Mouse (Mus musculus): ENCODE measurements around the gene Sycp2l. TPM values are rescaled to one million over a fixed set of nuclear protein-coding genes. Genes with fewer than 3 reads are reported as not detected.
A peak's percentile ranks its signal among the peaks of the same experiment; 100 is the strongest.

Sycp2l gene
- polyA plus RNA-seq, 1 experiment from 2014 or later: not detected

- Histone ChIP-seq H3K27me3 (ENCODE audit: control insufficient read depth, insufficient read depth, low read length) (no peaks in the 10 kb centered on the region), H3K9me3 (ENCODE audit: control insufficient read depth, low read length) (no peaks in the 10 kb centered on the region), H3K4me1 (ENCODE audit: control insufficient read depth, insufficient read depth, low read length) (no peaks in the 10 kb centered on the region), H3K36me3 (ENCODE audit: control insufficient read depth, insufficient read depth, low read length) (no peaks in the 10 kb centered on the region), H3K27ac (ENCODE audit: low read depth, low read length) (no peak overlapping the region), H3K4me3 (ENCODE audit: low read length) (no peak overlapping the region), H3K9ac (ENCODE audit: low read depth, low read length) (no peak overlapping the region), H3K4me2 (replicated peaks; ENCODE audit: low read depth, low read length) (no peak overlapping the region)
- ATAC-seq (ENCODE audit: low FRiP score, low TSS enrichment): no peak
- whole genome bisulfite sequencing: 82% methylated on average over 4 of the region's 4 CpGs
These were observed 97.2 kb downstream of the Sycp2l start for GRCm38 (mm10) chr13:41211276-41211675.

- no peaks in the 10 kb centered on the region for H3K36me3 ChIP-seq (ENCODE audit: control insufficient read depth, insufficient read depth, low read length)
- H3K4me3 ChIP-seq (ENCODE audit: low read length): no peak overlapping the region
- no peaks in the 10 kb centered on the region for H3K27me3 ChIP-seq (ENCODE audit: control insufficient read depth, insufficient read depth, low read length)
- no peaks in the 10 kb centered on the region for H3K9me3 ChIP-seq (ENCODE audit: control insufficient read depth, low read length)
- 61% methylated on average over 6 of the region's 6 CpGs for WGBS
- no peak overlapping the region for H3K9ac ChIP-seq (ENCODE audit: low read depth, low read length)
- no peaks in the 10 kb centered on the region for H3K4me1 ChIP-seq (ENCODE audit: control insufficient read depth, insufficient read depth, low read length)
- no peak overlapping the region for H3K27ac ChIP-seq (ENCODE audit: low read depth, low read length)
- ATAC-seq (ENCODE audit: low FRiP score, low TSS enrichment): no peak
- no peak overlapping the region for H3K4me2 ChIP-seq (replicated peaks; ENCODE audit: low read depth, low read length)
These were observed 98.6 kb downstream of the Sycp2l start for GRCm38 (mm10) chr13:41212558-41213322.

- H3K4me3 ChIP-seq (ENCODE audit: low read length): no peak overlapping the region
- no peaks in the 10 kb centered on the region for H3K36me3 ChIP-seq (ENCODE audit: control insufficient read depth, insufficient read depth, low read length)
- no peak overlapping the region for H3K9ac ChIP-seq (ENCODE audit: low read depth, low read length)
- H3K9me3 ChIP-seq (ENCODE audit: control insufficient read depth, low read length): peaks cover 2% of the 10 kb centered on the region; the same call in 1 of the 2 replicates
- 75% methylated on average over 6 of the region's 6 CpGs for WGBS
- H3K4me2 ChIP-seq (replicated peaks; ENCODE audit: low read depth, low read length): no peak overlapping the region
- H3K4me1 ChIP-seq (ENCODE audit: control insufficient read depth, insufficient read depth, low read length): 0 out of 2 replicates have a peak, but pooled peaks cover 3% of the 10 kb centered on the region
- no peaks in the 10 kb centered on the region for H3K27me3 ChIP-seq (ENCODE audit: control insufficient read depth, insufficient read depth, low read length)
- no peak for ATAC-seq (ENCODE audit: low FRiP score, low TSS enrichment)
- no peak overlapping the region for H3K27ac ChIP-seq (ENCODE audit: low read depth, low read length)
These were observed 101.6 kb downstream of the Sycp2l start for GRCm38 (mm10) chr13:41215669-41216068.

- Histone ChIP-seq H3K9ac (ENCODE audit: low read depth, low read length) (no peak overlapping the region), H3K4me2 (replicated peaks; ENCODE audit: low read depth, low read length) (no peak overlapping the region), H3K27me3 (ENCODE audit: control insufficient read depth, insufficient read depth, low read length) (no peaks in the 10 kb centered on the region), H3K27ac (ENCODE audit: low read depth, low read length) (no peak overlapping the region), H3K4me1 (ENCODE audit: control insufficient read depth, insufficient read depth, low read length) (0 out of 2 replicates have a peak, but pooled peaks cover 3% of the 10 kb centered on the region), H3K9me3 (ENCODE audit: control insufficient read depth, low read length) (peaks cover 8% of the 10 kb centered on the region; the same call in 1 of the 2 replicates), H3K4me3 (ENCODE audit: low read length) (no peak overlapping the region), H3K36me3 (ENCODE audit: control insufficient read depth, insufficient read depth, low read length) (no peaks in the 10 kb centered on the region)
- no peak for ATAC-seq (ENCODE audit: low FRiP score, low TSS enrichment)
- WGBS: 82% methylated on average over 3 of the region's 3 CpGs
These were observed 102.1 kb downstream of the Sycp2l start for GRCm38 (mm10) chr13:41216236-41216635.

- no peaks in the 10 kb centered on the region for H3K36me3 ChIP-seq (ENCODE audit: control insufficient read depth, insufficient read depth, low read length)
- H3K9me3 ChIP-seq (ENCODE audit: control insufficient read depth, low read length): peaks cover 31% of the 10 kb centered on the region
- no peak overlapping the region for H3K9ac ChIP-seq (ENCODE audit: low read depth, low read length)
- H3K27me3 ChIP-seq (ENCODE audit: control insufficient read depth, insufficient read depth, low read length): no peaks in the 10 kb centered on the region
- no peak overlapping the region for H3K4me2 ChIP-seq (replicated peaks; ENCODE audit: low read depth, low read length)
- H3K27ac ChIP-seq (ENCODE audit: low read depth, low read length): no peak overlapping the region
- no peak overlapping the region; the same call in 1 of the 2 replicates for H3K4me3 ChIP-seq (ENCODE audit: low read length)
- ATAC-seq (ENCODE audit: low FRiP score, low TSS enrichment): no peak
- H3K4me1 ChIP-seq (ENCODE audit: control insufficient read depth, insufficient read depth, low read length): 0 out of 2 replicates have a peak, but pooled peaks cover 3% of the 10 kb centered on the region
- WGBS: 30% methylated on average over 1 of the region's 1 CpGs
These were observed 104.9 kb downstream of the Sycp2l start for GRCm38 (mm10) chr13:41219056-41219455.

- H3K4me2 ChIP-seq (replicated peaks; ENCODE audit: low read depth, low read length): peak overlapping the region; percentile 65
- H3K9me3 ChIP-seq (ENCODE audit: control insufficient read depth, low read length): peaks cover 31% of the 10 kb centered on the region
- 0 out of 2 replicates have a peak, but pooled peaks cover 3% of the 10 kb centered on the region for H3K4me1 ChIP-seq (ENCODE audit: control insufficient read depth, insufficient read depth, low read length)
- 1% methylated on average over 32 of the region's 39 CpGs for WGBS
- no peaks in the 10 kb centered on the region for H3K36me3 ChIP-seq (ENCODE audit: control insufficient read depth, insufficient read depth, low read length)
- H3K4me3 ChIP-seq (ENCODE audit: low read length): peak overlapping the region; percentile 60
- no peak overlapping the region; the same call in 1 of the 2 replicates for H3K27ac ChIP-seq (ENCODE audit: low read depth, low read length)
- ATAC-seq (ENCODE audit: low FRiP score, low TSS enrichment): peak; percentile 20
- H3K27me3 ChIP-seq (ENCODE audit: control insufficient read depth, insufficient read depth, low read length): no peaks in the 10 kb centered on the region
- peak overlapping the region; percentile 62 for H3K9ac ChIP-seq (ENCODE audit: low read depth, low read length)
These were observed 105.7 kb downstream of the Sycp2l start for GRCm38 (mm10) chr13:41219687-41220303.

GRCm38 (mm10) chr13:41220304-41220834 lies 106.3 kb downstream of the Sycp2l start, which contains the start of gene Elovl2:
Gene Elovl2, minus strand, starts transcription at chr13:41220405.
- peak within 1 kb of the TSS; percentile 60 for H3K4me3 ChIP-seq (ENCODE audit: low read length)
- no peak within 1 kb of the TSS; the same call in 1 of the 2 replicates for H3K27ac ChIP-seq (ENCODE audit: low read depth, low read length)
- H3K4me2 ChIP-seq (replicated peaks; ENCODE audit: low read depth, low read length): peak within 1 kb of the TSS; percentile 65
- H3K4me1 ChIP-seq (ENCODE audit: control insufficient read depth, insufficient read depth, low read length): 0 out of 2 replicates have a peak, but pooled peaks cover 3% of the 10 kb centered on the region
- peaks cover 31% of the 10 kb centered on the region for H3K9me3 ChIP-seq (ENCODE audit: control insufficient read depth, low read length)
- peak; percentile 96 for ATAC-seq (ENCODE audit: low FRiP score, low TSS enrichment)
- 3% methylated on average over 42 of the region's 77 CpGs for whole genome bisulfite sequencing
- H3K27me3 ChIP-seq (ENCODE audit: control insufficient read depth, insufficient read depth, low read length): no peaks in the 10 kb centered on the region
- H3K36me3 ChIP-seq (ENCODE audit: control insufficient read depth, insufficient read depth, low read length): no peaks in the 10 kb centered on the region
- peak within 1 kb of the TSS; percentile 62 for H3K9ac ChIP-seq (ENCODE audit: low read depth, low read length)
